Mouse (Mus musculus) small intestine, adult 2 months (tissue): ENCODE measurements around the gene Fam104a.

Experiments
- CTCF ChIP-seq: fragments of 200-500 bp; IDR thresholded peaks from 2 replicates; pipeline ENCODE4 v1.5.1; 2012; ENCODE audit warnings: low read depth, mild to moderate bottlenecking, control low read depth, inconsistent platforms, low read length, moderate library complexity, mixed read lengths; ENCODE audit not compliant: insufficient replicate concordance, insufficient read length; ENCODE audit errors: extremely low read depth
- POLR2A ChIP-seq: fragments of 200-500 bp; IDR thresholded peaks from 2 replicates; pipeline ENCODE4 v1.6.1; 2012; ENCODE audit warnings: low read depth, mild to moderate bottlenecking, control low read depth, inconsistent platforms, low read length, moderate library complexity

- TF ChIP-seq POLR2A (no peak), CTCF (no peak)
Observed at GRCm38 (mm10) chr11:113664279-113664678, 19.7 kb downstream of the Fam104a start.
